Mouse (Mus musculus): ENCODE measurements around the gene Gm11639. TPM values are rescaled to one million over a fixed set of nuclear protein-coding genes. Genes with fewer than 3 reads are reported as not detected.

Gm11639 gene
- under 1 TPM; 0.02 to 0.05 TPM for total RNA-seq (2021)
- long read RNA-seq, experiment 1, result 0 reads
- long read RNA-seq, experiment 2, result 0 reads

DNA sequence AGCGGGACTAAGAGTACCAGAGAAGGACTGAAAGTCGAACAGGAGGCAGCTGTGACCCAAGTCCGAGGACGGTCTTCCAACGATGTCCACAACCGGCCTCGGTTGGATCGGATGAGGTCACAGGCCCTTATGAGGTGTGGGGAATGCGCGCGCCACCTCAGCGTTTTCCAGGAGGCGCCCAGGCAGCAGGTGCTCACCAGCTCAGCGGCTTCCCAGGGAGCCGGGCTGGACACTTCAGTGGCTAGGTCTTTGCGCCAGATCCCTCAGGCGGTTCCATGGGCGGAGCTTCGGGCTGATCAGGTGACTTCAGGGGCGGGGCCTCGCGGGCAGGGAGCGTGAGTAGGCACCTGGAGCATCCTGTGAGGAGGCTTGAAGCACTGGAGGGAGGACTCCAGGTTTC lies at the start of gene Gm11639:
TSS of gene Gm11639 (plus strand) at position 160 of the 400 bp plus-strand sequence.
- DNase-seq, result peak in 1 of 2 experiments; percentile 8
- intact Hi-C loops (cut with DNase I), result no loop called here

GRCm38 (mm10) chr11:104637010-104637409 lies 48.5 kb upstream of the Gm11639 start:
- no peak for DNase-seq
- intact Hi-C loops (cut with DNase I), result no loop called here

- DNase-seq, result no peak
- intact Hi-C loops (cut with DNase I), result no loop called here
These were observed 47.5 kb upstream of the Gm11639 start for GRCm38 (mm10) chr11:104638006-104638405.

DNA sequence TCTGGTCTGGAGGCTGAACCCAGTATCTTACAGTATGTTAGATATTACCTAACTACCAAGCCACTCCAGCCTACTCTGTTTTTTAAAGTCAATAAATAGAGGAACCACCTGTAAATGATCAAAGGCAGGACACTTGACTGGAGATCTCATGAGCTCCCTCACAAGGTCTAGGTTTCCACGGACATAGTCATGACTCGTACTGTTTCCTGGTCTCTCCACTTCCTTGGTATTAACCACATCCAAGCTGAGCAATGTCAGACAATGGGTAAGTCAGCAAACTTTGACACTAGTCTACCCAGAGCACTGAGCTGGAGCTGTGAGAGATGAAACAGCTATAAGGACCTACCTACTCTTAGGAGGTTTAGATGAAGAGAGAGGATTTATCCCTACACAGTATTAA lies 46.6 kb upstream of the Gm11639 start:
- intact Hi-C loops (cut with DNase I), result no loop called here

GRCm38 (mm10) chr11:104639634-104640033 lies 45.9 kb upstream of the Gm11639 start:
- intact Hi-C loops (cut with DNase I), result no loop called here
- DNase-seq, result no peak

More for the DNA sequence above, 46.6 kb upstream of the Gm11639 start:
- DNase-seq, result no peak

DNA sequence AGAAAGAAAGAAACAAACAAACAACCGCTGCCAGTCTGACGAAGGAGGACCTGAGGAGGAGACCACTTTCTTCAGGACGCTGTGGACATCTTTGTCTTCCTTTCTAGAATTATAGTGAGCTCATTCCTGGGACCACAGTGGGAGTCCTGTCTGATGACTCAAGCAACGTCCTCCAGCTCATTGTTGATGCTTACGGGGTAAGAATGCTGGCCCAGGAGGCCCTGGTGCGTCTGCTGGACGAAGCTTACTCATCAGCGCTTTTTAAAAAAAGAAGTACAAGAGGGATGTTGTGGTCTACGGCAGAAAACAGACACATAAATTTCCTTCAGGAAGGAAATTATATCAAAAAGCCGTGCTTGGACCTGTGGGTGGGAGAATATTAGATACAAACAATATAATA lies 44.6 kb upstream of the Gm11639 start:
- no peak for DNase-seq
- intact Hi-C loops (cut with DNase I), result no loop called here

DNA sequence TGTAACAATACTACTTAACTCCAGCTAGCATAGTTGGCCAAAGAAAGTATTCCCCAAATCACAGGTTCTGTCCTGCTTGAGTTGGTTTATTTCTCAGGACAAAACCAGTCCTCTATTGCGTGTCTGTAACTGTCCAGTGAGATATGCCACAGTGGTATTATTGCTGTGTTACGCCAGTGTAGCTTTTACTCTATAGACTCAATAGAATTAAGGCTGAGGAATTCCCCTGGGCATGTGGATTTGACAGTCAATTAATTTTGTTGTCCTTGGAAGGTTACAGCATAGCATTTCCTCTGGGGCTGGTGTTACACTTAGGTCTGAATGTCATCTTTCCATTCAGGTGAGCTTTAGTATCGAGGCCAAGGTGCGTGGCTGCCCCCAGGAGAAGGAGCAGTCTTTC lies 42.3 kb upstream of the Gm11639 start:
- intact Hi-C loops (cut with DNase I), result no loop called here

DNA sequence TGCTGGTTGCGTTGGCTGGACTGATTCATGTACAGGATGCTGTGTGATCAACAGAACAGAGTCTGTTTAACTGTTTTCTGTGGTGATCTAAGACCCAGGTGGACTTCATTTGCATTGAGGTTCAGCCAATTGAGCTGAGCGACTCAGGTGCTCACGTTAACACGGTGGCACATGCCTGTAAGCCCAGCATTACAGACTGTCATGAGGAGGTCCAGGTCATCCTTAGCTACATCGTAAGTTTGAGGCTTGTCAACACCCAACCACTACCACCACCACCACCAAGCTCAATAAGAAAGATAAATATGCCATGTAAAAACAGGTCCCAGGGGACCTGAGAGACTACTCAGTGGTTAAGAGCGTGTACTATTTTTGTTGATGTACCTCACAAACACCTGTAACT lies 40.1 kb upstream of the Gm11639 start:
- no peak for DNase-seq
- intact Hi-C loops (cut with DNase I), result no loop called here

More for the DNA sequence above, 42.3 kb upstream of the Gm11639 start:
- no peak for DNase-seq

- DNase-seq, result no peak
- intact Hi-C loops (cut with DNase I), result no loop called here
These were observed 39.3 kb upstream of the Gm11639 start for GRCm38 (mm10) chr11:104646173-104646572.

GRCm38 (mm10) chr11:104646611-104647010 lies 38.9 kb upstream of the Gm11639 start:
- DNase-seq, result no peak
- intact Hi-C loops (cut with DNase I), result no loop called here

DNA sequence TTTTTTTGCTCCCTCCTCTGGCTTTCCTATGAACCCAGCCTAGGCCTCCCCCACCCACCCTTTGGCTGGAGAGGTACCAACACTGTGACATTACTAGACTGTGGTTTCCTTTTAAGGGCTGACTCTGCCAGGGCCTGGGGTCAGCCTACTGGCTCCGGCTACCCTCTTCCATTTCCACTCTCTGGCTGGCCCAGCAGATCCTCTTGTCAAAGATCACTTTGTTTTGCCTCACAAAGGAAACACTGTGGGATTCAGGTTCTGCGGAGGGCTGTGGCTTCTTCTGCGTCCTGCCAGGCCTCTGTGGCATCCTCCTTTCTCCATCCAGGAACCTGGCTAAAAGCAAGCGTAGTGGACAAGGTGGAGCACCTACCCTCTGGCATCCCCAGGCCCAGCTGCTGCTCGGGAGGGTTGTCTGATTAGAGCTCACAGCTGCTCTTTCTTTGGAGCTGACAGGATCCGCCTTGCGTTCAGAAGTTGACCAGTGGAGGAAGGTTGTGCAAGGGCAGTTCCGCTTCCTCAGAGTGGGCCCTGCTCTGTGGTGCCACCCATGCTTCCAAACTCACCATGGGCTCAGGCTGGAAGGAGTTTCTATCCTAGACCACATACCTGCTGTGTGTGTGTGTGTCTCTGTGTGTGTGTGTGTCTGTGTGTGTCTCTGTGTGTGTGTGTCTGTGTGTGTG lies 38.2 kb upstream of the Gm11639 start:
- no peak for DNase-seq
- intact Hi-C loops (cut with DNase I), result no loop called here

DNA sequence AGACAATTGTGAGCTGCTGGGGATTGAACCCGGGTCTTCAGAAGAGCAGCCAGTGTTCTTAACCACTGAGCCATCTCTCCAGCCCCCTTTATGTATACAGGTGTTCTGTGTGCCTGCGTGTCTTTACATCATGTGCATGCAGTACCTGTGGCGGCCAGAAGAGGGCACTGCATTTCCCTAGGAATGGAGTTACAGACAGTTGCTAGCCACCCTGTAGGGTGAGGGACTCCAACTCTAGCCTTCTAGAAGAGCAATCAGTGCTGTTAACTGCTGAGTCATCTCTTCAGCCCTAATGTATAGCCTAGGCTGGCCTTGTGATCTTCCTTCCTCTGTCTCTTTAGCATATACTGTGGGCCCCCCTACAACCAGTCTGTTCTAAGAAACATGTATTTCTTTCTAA lies 36.9 kb upstream of the Gm11639 start:
- intact Hi-C loops (cut with DNase I), result no loop called here
- peak in 1 of 2 experiments; percentile 53 for DNase-seq

- intact Hi-C loops (cut with DNase I), result no loop called here
- DNase-seq, result no peak
These were observed 24.9 kb upstream of the Gm11639 start for GRCm38 (mm10) chr11:104660599-104660998.

- DNase-seq, result no peak
- intact Hi-C loops (cut with DNase I), result no loop called here
These were observed 24.4 kb upstream of the Gm11639 start for GRCm38 (mm10) chr11:104661106-104661505.

- DNase-seq, result no peak
- intact Hi-C loops (cut with DNase I), result no loop called here
These were observed 23.8 kb upstream of the Gm11639 start for GRCm38 (mm10) chr11:104661531-104662205.

- DNase-seq, result no peak
- intact Hi-C loops (cut with DNase I), result no loop called here
These were observed 22.9 kb upstream of the Gm11639 start for GRCm38 (mm10) chr11:104662573-104662972.

DNA sequence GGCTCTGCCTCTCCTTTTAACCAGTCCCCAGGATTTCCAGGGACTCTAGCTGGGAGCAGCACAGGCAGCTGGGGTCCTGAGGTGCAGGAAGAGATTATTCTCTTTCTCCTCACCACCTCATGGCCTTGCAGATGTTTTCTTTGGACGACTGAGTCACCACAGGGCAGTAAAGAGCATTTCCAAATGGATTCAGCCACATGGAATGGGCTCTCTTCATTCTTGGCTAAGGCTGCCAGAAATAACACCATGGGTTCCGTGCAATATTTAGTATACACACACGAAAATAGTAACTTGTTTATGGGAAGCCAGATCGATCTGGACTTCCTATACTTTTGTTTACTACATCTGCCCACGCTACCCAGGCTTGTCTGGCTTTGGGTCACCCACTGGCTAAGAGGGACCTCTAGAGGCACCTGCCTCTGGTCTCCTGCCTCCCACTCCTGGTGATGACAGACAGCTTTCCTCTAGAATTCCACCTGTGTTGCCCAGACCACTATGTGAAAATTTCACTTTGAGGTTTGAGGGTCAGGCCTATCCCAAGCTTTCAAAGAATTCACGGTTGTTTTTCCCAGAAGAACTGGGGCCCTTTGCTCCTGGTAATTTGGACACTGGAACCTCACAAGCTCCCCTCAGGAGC lies 22.1 kb upstream of the Gm11639 start:
- intact Hi-C loops (cut with DNase I), result no loop called here
- DNase-seq, result no peak

DNA sequence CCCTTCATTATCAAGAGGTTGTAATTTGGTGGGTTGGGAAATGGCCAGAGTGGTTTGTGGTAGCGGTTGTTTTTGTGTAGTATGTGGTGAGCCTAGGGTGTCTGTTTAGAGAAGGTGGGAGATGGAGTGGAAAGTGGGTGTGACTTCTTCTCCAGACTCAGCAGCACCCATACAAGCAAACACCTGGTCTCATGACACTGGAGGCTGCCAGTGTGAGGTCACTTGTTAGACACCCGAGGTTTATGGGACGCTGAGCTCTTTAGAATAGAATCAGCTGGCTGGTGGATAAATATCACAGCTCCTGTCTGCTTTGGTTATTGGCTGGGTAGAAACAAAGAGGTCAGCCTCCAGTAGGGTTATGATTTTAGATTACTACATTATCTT lies 21.6 kb upstream of the Gm11639 start:
- no peak for DNase-seq
- intact Hi-C loops (cut with DNase I), result no loop called here

GRCm38 (mm10) chr11:104664441-104664840 lies 21.1 kb upstream of the Gm11639 start:
- no peak for DNase-seq
- intact Hi-C loops (cut with DNase I), result no loop called here

- intact Hi-C loops (cut with DNase I), result no loop called here
These were observed 18.1 kb upstream of the Gm11639 start for GRCm38 (mm10) chr11:104667399-104667798.

GRCm38 (mm10) chr11:104673412-104673811 lies 12.1 kb upstream of the Gm11639 start:
- intact Hi-C loops (cut with DNase I), result no loop called here
- DNase-seq, result no peak

More at GRCm38 (mm10) chr11:104667399-104667798, 18.1 kb upstream of the Gm11639 start:
- DNase-seq, result no peak

- no peak for DNase-seq
- intact Hi-C loops (cut with DNase I), result no loop called here
These were observed 10.7 kb upstream of the Gm11639 start for GRCm38 (mm10) chr11:104674768-104675167.
